Mouse (Mus musculus) activated CD4-positive, CD25-positive, alpha-beta regulatory T cell, adult 9 weeks (primary cell): ENCODE results near the gene Gm49378. TPM values are rescaled to one million over a fixed set of nuclear protein-coding genes. Genes with fewer than 3 reads are reported as not detected.

Experiments
- polyA plus RNA-seq: library from polyadenylated mRNA; unstranded; fragments of 100-300 nt; shearing (Covaris generic); gene quantifications from one replicate; pipeline ENCODE4 v1.2.1, GENCODE M21; 2017

Gm49378 gene
- 2.5 TPM for polyA plus RNA-seq

DNA sequence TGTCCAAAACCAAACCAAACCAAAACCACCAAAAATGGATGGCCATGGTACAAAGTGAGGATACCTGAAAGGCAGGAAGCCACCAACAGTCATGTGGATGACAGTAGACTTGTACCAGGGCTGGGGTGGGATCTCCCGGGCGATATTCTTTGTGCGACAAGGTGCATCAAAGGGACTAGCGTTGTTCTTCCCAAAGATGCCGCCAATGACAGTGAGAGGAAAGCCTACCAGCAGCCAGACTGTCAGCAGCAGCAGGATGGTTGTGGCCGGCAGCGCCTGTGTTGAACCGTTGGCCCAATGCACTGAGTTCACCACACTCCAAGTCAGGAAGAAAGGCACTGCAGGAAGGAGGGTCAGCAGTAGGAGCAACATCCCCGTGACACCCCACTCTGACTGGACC lies at the start of gene Gm49378:
Gene Gm49378, minus strand, starts transcription at position 101 of the 400 bp plus-strand sequence.

DNA sequence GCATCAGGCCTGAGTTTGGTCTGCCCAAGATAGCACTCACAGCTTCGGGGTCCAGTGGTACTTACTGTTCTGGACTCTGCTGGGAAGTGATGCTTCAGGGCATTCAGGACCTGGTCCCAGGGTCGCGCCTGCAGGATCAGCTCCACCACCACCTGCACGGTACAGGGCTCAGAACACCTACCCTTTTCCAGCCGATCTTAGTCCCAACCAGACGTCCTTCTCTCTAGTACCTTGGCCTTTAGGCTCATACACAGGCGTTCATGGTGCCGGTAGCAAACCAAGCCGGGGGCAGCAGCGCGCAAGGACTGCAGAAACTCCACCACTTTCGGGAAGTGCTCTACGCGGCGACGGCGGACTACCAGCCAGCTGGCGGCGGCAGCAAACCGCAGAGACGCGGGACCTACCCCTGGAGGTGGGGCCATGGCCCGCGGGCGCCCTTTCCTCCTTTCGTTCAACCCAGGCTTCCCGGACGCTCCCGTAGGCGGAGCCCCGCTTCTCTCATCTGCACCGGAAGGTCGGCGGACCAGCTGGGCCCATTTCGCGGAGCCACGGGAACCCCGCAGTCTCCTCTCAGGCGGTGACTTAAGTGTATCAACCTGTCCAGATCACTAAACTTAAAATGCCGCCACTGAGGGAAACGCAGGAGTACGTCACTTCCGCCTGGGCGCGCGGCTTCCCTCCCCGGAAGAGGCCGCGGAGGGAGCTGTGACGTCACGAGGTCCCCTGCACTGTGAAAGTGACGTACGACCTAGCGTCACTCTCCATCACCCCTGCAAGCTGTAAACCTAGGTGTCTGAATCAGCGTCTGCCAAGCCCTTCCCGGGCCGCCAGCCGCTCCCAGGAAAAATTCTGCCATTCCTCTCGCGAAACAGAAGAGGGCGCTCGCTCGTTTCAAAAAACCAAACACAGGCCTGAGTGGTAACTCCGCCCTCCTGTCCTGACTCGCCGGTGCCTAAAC lies 43.7 kb upstream of the Gm49378 start, which contains the start of gene Tinf2:
Gene Tinf2, minus strand, starts transcription at position 661 of the 958 bp plus-strand sequence.

DNA sequence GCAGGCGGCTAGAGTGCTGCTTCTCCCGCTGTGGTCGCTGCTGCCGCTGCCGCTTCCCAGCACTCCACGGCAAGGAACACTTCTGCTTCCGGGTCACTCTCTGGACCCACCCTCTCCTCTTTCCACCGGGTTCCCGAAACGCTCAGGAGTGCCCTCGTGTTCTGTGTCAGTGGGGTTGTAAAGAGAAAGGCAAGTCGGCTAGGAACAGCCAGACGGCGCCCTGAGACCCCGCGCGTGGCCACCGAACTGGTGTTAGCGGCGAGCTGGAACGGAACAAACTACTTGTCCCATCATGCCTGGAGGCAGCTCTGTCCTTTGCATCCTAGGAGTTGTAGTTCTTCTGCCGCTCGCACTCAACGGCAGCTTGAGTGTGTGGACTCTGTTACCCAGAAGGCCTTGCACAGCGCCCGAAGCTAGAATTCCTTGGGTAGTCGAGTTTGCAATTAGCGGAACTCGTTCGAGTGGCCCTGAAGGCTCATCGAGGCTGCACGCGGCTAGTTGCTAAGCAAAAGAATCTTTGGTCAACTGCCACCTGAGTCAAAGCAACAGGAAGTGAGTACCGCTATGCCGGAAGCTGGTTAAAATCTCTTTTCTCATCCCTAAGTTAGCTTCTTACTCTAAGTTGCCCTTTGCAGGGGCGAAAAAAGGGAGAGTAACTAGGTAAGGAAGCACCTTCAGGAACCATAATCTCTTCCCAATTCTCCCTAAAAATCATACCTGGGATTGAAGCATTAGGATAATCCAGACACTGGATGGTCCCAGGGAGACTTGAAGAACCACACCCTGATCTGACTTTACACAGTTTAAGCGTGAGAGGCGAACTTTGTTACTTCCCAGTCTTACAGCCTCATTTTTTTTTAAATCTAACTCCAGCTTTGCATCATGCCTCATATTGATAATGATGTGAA lies 34.4 kb upstream of the Gm49378 start, which contains the start of the genes Gmpr2 and Nedd8:
Gene Gmpr2, plus strand, starts transcription at position 109 of the 908 bp plus-strand sequence.
Gene Nedd8, minus strand, starts transcription at position 292 of the 908 bp plus-strand sequence.

DNA sequence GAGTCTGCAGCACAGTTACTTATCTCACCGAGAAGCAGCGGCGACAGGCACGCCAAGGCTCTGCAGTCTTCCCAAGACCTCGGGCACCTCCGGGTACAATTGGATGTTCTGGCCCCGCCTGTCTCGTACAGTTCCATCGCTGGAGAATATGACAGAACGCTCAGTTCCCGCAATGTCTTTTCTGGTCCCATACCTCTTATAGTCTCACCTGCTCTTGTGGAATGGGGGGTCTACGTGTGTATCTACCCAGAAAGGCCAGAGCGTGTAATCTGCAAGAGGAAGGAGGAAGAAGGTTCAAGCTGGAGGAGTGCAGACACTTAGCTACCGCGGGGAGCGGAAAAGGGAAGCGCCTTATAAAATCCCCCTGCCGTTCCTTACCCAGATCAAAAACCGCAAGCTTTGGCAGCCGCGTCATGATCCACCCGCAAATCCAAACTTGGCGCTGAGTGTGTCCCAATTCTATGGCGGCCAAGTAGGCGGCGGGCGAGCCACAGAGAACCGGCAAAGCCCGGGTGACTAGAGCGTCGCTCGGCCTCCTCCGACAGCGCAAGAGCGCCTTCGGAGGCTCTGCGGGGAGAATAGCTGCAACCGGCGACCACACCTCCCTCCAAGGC lies 22.4 kb upstream of the Gm49378 start, which contains the start of gene Mdp1:
Gene Mdp1, minus strand, starts transcription at position 549 of the 614 bp plus-strand sequence.

DNA sequence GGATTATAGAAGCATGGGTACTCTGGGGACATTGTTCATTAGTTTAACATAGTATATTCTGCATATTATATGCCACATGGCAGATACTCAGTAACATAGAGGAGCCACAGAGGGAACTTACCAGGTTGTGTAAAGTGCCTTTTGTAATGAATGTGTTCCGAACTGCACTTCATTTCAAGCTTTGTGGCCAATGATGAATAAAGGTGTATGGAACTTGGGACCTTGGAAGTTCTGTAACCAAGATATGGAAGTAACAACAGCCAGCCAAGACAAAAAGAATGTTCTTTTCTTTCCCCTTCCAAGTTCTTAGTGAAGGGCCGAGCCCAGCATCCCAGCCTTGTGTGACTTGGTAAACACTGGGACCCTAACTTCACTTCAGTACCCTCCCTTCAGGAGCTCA lies 12.2 kb upstream of the Gm49378 start, which contains the start of gene Tssk4:
Gene Tssk4, plus strand, starts transcription at position 301 of the 400 bp plus-strand sequence.

DNA sequence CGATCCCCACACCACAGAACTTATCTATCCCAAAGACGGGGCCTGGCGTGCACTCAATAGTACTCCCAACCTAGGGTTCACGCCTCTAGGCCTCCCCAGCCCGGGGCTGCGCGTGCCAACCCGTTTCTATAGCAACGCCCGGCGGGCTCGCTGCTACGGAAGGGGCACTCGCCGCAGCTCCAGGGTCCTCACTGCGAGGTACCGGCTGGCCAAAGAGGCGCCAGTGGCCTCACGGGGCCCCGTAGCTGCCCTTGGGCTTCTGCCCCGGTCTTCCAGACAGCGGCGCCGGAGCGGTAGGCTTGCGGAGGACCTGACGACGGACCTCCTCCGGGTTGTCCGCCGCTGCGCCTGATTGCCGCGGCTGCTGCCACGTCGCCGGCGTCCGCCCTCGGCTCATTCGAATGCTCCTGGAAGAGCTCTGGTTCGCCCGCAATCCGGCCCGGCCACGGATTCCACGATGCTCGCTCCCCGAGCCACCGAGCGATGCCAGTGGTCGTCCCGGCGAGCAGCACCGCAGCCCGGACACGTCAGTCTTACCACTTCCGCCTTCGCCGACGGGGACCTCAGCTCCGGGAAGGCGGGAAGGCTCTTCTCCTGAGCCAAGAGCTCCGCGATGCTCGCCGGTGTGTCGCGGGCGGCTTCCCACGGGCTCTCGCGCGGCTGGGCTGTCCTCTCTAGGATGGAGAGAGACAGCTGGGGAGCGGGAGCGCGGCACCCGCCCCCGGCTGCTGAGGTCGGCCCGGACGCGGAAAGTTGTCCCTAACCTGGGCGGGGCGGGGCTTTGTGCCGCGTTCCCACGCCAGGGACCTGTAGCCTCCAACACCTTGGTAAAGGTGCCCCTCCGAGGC lies 5.6 kb upstream of the Gm49378 start, which contains the start of gene Tm9sf1:
Gene Tm9sf1, minus strand, starts transcription at position 747 of the 848 bp plus-strand sequence.

DNA sequence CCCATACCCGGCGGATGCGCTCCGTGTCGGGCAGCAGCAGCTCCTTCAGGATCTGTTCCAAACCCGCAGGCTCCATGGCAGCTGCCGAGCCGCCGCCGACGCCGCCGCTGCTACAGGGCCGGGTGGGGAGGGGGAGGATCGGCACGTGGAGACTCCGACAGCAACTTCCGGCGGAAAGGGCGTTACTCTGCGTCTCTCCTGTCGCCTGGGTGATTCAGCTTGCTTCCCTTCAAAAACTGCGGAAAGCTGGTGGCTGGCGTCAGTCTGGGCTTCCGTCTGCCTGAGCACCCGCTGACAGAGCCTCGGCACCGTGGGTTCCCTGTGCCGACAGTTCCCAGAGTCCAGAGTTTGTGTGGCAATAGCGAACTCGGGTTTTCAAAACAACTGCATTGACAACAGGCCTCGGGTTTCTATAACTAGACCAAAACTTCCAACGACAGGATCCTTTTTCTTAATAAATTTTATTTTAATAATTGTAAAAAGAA lies 2.1 kb downstream of the Gm49378 start, which contains the start of gene Ipo4:
Gene Ipo4, minus strand, starts transcription at position 435 of the 485 bp plus-strand sequence.

DNA sequence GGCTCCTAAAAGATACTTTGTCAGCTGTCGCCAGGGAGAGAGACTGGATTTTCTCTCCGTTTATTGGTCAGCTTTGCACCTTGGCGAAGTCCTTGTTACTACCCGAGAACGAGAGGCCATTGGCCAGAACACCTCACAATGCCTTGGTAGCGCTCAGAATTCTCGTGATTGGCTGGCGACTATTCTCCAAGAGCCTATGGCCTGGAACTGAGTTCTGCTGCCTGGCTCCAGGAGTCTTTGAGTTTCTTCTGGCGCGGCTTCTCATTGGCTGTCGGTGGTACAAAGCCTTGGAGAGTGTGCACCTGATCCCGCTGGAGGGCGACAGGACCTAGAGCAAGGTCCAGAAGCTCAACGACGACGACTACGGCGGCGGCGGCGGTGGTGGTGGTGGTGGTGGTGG lies 19.9 kb downstream of the Gm49378 start, which contains the start of gene Rec8:
Gene Rec8, plus strand, starts transcription at position 216 of the 400 bp plus-strand sequence.

DNA sequence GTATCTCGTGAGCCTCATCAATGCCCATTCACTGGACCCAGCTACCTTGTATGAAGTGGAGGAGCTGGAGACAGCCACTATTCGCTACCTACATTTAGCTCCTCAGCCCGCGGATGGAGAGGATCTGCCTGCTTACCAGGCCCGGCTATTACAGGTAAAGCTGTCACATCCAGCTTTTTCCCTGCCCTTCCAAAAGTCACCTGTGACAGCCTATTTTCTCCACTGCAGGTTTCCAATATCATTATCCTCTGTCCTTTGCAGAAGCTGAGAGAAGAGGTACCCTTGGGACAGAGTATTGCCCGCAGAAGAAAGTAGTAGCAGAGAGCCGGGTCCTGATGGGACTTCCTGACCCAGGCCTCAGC lies 34.4 kb downstream of the Gm49378 start, which contains the start of gene Irf9:
Gene Irf9, plus strand, starts transcription at position 301 of the 362 bp plus-strand sequence.

DNA sequence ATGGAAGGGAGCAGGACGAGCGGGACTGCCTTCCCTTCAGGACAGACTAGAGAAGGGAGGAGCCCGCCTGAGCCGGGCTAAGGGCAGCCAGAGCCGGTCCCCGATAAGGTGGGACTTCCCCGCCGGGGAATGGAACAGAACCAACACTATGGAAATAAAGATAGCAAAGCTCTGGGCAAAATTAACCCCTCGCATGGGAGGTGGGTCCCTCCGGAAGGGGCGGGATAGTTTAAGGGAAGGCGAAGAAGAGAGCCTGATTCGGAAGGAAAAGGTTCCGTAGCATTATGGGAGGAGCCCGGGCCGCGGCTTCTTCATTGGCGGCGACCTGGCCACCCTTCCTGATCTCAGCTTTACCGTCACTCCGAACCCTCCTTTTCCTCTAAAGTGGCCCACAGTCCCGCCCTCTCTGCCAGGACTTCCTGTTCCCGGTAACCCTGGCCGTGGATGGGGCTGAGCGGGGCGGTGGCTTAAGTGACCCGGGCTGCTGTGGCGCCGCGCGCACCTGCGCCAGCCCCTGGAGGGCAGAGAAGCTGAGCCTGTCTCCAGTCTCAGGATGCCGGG lies 46.3 kb downstream of the Gm49378 start, which contains the start of gene Rnf31:
Gene Rnf31, plus strand, starts transcription at position 378 of the 561 bp plus-strand sequence.

DNA sequence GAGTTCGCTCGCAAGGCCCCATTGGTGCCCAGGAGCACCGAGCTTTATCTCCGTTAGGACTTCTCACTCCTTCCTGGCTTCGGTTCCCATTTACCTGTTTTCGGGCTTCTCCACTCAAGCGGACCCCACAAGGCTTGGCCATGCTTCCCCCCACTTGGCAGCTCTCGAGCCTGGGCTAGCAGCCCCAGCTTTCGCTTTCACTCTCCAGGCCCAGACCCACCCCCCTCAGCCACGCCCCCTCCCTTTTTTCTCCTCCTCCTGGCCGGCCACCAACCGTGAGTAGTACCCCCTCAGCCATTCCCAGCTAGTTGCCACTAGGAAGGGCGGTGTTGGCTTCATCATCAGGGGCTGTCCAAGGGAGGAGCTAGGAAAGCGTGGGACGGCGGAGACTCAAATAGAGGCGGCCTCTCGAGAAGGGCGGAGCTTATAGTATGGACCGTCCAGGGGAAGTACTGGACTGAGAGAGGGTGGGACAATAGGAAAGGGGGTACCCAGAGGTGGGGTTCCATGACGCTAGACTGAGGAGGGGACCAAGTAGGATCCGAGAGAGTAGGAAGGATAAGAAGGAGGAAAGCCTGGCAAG lies 46.9 kb downstream of the Gm49378 start, which contains the start of gene Psme2:
Gene Psme2, minus strand, starts transcription at position 366 of the 583 bp plus-strand sequence.

DNA sequence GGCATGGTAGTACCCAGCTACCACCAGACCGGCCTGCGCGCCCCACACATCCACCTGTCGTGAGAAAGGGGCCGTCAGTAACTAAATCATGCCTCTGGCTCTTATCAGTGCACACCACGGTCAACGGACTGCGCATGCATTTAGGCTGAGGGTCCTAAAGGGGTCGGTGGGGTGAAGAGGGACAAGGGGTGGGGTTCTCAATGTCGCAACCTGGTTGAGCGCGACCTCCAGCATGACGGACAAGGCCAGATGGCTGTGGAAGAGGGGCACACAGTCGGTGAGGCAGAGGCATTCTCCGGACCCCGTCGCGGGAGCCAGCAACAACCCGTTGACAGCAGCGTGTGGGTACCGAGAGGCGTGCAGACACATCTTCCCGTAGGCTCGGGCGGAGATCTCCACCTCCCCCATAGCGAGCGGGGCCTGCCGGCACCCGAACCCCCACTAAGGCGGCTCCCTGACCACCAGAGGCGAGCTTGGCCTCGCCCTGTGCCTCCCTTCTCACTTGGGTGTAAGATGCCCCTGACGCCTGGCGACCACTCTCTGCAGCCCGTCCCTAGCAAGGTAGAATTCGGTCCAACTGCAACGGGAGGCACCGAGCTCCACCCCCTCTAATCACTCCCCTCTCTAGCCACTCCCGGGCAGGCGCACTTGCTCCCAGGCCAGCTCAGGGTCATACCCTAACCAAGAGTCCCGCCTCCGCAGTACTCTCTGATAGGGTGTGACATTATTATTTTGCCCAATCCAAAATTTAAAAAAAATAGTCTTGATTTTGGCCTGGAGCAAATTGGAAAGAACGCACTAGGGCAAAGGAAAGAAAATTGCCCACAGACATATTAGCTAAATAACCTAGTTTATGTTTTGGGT lies 52.8 kb downstream of the Gm49378 start, which contains the start of gene Emc9:
Gene Emc9, minus strand, starts transcription at position 601 of the 864 bp plus-strand sequence.

Other genes with a start within 250 kb of the Gm49378 start
- gene Dhrs4, start 159.1 kb downstream of the Gm49378 start, polyA plus RNA-seq, result 39.7 TPM
- gene Carmil3, start 147.2 kb downstream of the Gm49378 start, polyA plus RNA-seq, result not detected
- not detected for gene Cpne6, start 127.5 kb downstream of the Gm49378 start, polyA plus RNA-seq
- 0.07 TPM for gene Nrl, start 112.9 kb downstream of the Gm49378 start, polyA plus RNA-seq
- 46.5 TPM for gene Pck2, start 97.6 kb downstream of the Gm49378 start, polyA plus RNA-seq
- 159 TPM for gene Dcaf11, start 77.9 kb downstream of the Gm49378 start, polyA plus RNA-seq
- gene A730061H03Rik, start 77.5 kb downstream of the Gm49378 start, polyA plus RNA-seq, result 4.7 TPM
- not detected for gene Fitm1, start 62.3 kb downstream of the Gm49378 start, polyA plus RNA-seq
- 1,178 TPM for gene Psme1, start 59.8 kb downstream of the Gm49378 start, polyA plus RNA-seq
- gene Emc9, start 52.6 kb downstream of the Gm49378 start, polyA plus RNA-seq, result 32.1 TPM
- gene Psme2, start 46.8 kb downstream of the Gm49378 start, polyA plus RNA-seq, result 1,001 TPM
- gene Rnf31, start 46.2 kb downstream of the Gm49378 start, polyA plus RNA-seq, result 79.7 TPM
- gene Irf9, start 34.3 kb downstream of the Gm49378 start, polyA plus RNA-seq, result 209 TPM
- gene Rec8, start 19.9 kb downstream of the Gm49378 start, polyA plus RNA-seq, result 10.1 TPM
- 74.4 TPM for gene Ipo4, start 1.9 kb downstream of the Gm49378 start, polyA plus RNA-seq
- 95.5 TPM for gene Tm9sf1, start 5.9 kb upstream of the Gm49378 start, polyA plus RNA-seq
- 1.4 TPM for gene Tssk4, start 12.3 kb upstream of the Gm49378 start, polyA plus RNA-seq
- gene Mdp1, start 22.6 kb upstream of the Gm49378 start, polyA plus RNA-seq, result 120 TPM
- 49.3 TPM for gene Gmpr2, start 34.0 kb upstream of the Gm49378 start, polyA plus RNA-seq
- gene Nedd8, start 34.2 kb upstream of the Gm49378 start, polyA plus RNA-seq, result 452 TPM
- gene Tinf2, start 43.9 kb upstream of the Gm49378 start, polyA plus RNA-seq, result 62.3 TPM
- gene Tgm1, start 76.0 kb upstream of the Gm49378 start, polyA plus RNA-seq, result 0.39 TPM
- 71.3 TPM for gene Rabggta, start 84.4 kb upstream of the Gm49378 start, polyA plus RNA-seq
- gene Dhrs1, start 107.8 kb upstream of the Gm49378 start, polyA plus RNA-seq, result 56.9 TPM
- 15.6 TPM for gene Nop9, start 107.8 kb upstream of the Gm49378 start, polyA plus RNA-seq
- not detected for gene Cideb, start 120.6 kb upstream of the Gm49378 start, polyA plus RNA-seq
- not detected for gene Ltb4r2, start 123.5 kb upstream of the Gm49378 start, polyA plus RNA-seq
- gene Ltb4r1, start 128.1 kb upstream of the Gm49378 start, polyA plus RNA-seq, result 3.1 TPM
- gene Adcy4, start 146.2 kb upstream of the Gm49378 start, polyA plus RNA-seq, result 0.11 TPM
- gene Ripk3, start 151.0 kb upstream of the Gm49378 start, polyA plus RNA-seq, result 81.9 TPM
- not detected for gene Nfatc4, start 185.2 kb upstream of the Gm49378 start, polyA plus RNA-seq
- 1.5 TPM for gene Nynrin, start 216.1 kb upstream of the Gm49378 start, polyA plus RNA-seq
- not detected for gene Cbln3, start 246.5 kb upstream of the Gm49378 start, polyA plus RNA-seq
- 115 TPM for gene Khnyn, start 247.1 kb upstream of the Gm49378 start, polyA plus RNA-seq